Mouse (Mus musculus) liver, adult 2 months (tissue): ENCODE measurements at regions not wholly inside any gene's neighbourhood (a gene's known extent, or its start where the extent isn't known, plus 50 kb on each side); places are given as distances from the start of the nearest gene placed in this dataset.
"Not testable (repeated sequence)": the region's sequence is repeated elsewhere in the genome, so short reads cannot be mapped to it uniquely, and the experiment has no call there.

ENCODE experiments used
- CTCF ChIP-seq: fragments of 200-500 bp; IDR thresholded peaks from 2 replicates; pipeline ENCODE4 v1.5.1; 2011; ENCODE audit warnings: low read depth, low read length, control low read depth
- POLR2A ChIP-seq: fragments of 200-500 bp; IDR thresholded peaks from 2 replicates; pipeline ENCODE4 v1.6.1; 2011; ENCODE audit warnings: low read length, control low read depth; ENCODE audit not compliant: insufficient read depth; ENCODE audit errors: extremely low read depth

GRCm38 (mm10) chr1:184174416-184174815 lies 140.3 kb upstream of the 1700056E22Rik start:
- TF ChIP-seq CTCF, POLR2A: not testable (repeated sequence)
